Mouse (Mus musculus): ENCODE results near the gene Epb41l2. TPM values are rescaled to one million over a fixed set of nuclear protein-coding genes. Genes with fewer than 3 reads are reported as not detected.

Epb41l2 gene
- polyA plus RNA-seq (2016; fragmentation: Nextera tagmentation; extraction: Ambion mirVana) = 47.2 and 55.3 TPM in 2 replicates

- Histone ChIP-seq H3K4me2 (replicated peaks) (peak within 1 kb of the TSS; percentile 73), H3K4me3 (peak within 1 kb of the TSS; percentile 89), H3K9me3 (replicated peaks) (no peaks in the 10 kb centered on the region), H3K27me3 (no peaks in the 10 kb centered on the region), H3K36me3 (no peaks in the 10 kb centered on the region), H3K9ac (peak within 1 kb of the TSS; percentile 84), H3K27ac (peak within 1 kb of the TSS; percentile 75), H3K4me1 (peaks cover 3% of the 10 kb centered on the region)
- peak; percentile 95 for ATAC-seq (ENCODE audit: low FRiP score)
- under 1% methylated on average over 55 of the region's 55 CpGs for WGBS
Measured at GRCm38 (mm10) chr10:25359208-25359958, at the start of gene Epb41l2. Gene Epb41l2, plus strand, starts transcription at chr10:25359798.

- Histone ChIP-seq H3K27ac (no peak overlapping the region), H3K4me1 (peaks cover 3% of the 10 kb centered on the region; the same call in 1 of the 2 replicates), H3K9ac (no peak overlapping the region), H3K27me3 (no peaks in the 10 kb centered on the region), H3K4me3 (no peak overlapping the region), H3K36me3 (no peaks in the 10 kb centered on the region), H3K4me2 (replicated peaks) (no peak overlapping the region), H3K9me3 (replicated peaks) (no peaks in the 10 kb centered on the region)
- no peak for ATAC-seq (ENCODE audit: low FRiP score)
- WGBS = 85% methylated on average over 5 of the region's 5 CpGs
Measured at GRCm38 (mm10) chr10:25309996-25310395, 49.6 kb upstream of the Epb41l2 start.

- no peak for ATAC-seq (ENCODE audit: low FRiP score)
- no peak overlapping the region for H3K4me3 ChIP-seq
- no peak overlapping the region for H3K27ac ChIP-seq
- peaks cover 3% of the 10 kb centered on the region; the same call in 1 of the 2 replicates for H3K4me1 ChIP-seq
- no peak overlapping the region for H3K4me2 ChIP-seq (replicated peaks)
- WGBS = 79% methylated on average over 4 of the region's 4 CpGs
- H3K36me3 ChIP-seq = no peaks in the 10 kb centered on the region
- no peaks in the 10 kb centered on the region for H3K9me3 ChIP-seq (replicated peaks)
- no peaks in the 10 kb centered on the region for H3K27me3 ChIP-seq
- no peak overlapping the region for H3K9ac ChIP-seq
Measured at GRCm38 (mm10) chr10:25310736-25311135, 48.9 kb upstream of the Epb41l2 start.

- no peak overlapping the region for H3K4me2 ChIP-seq (replicated peaks)
- peak; percentile 69; the same call in 1 of the 2 replicates for ATAC-seq (ENCODE audit: low FRiP score)
- H3K4me1 ChIP-seq = peaks cover 3% of the 10 kb centered on the region; the same call in 1 of the 2 replicates
- no peak overlapping the region for H3K27ac ChIP-seq
- H3K27me3 ChIP-seq = no peaks in the 10 kb centered on the region
- no peaks in the 10 kb centered on the region for H3K9me3 ChIP-seq (replicated peaks)
- H3K4me3 ChIP-seq = no peak overlapping the region
- 46% methylated on average over 9 of the region's 9 CpGs for WGBS
- H3K9ac ChIP-seq = no peak overlapping the region
- no peaks in the 10 kb centered on the region for H3K36me3 ChIP-seq
Measured at GRCm38 (mm10) chr10:25311554-25312212, 47.9 kb upstream of the Epb41l2 start.

- 0 out of 2 replicates have a peak overlapping the region, but pooled peaks have one; percentile 13 for H3K4me2 ChIP-seq (replicated peaks)
- ATAC-seq (ENCODE audit: low FRiP score) = no peak
- 20% methylated on average over 17 of the region's 17 CpGs for WGBS
Measured at GRCm38 (mm10) chr10:25313856-25314584, 45.6 kb upstream of the Epb41l2 start.

GRCm38 (mm10) chr10:25317665-25318064, 41.9 kb upstream of the Epb41l2 start:
- Histone ChIP-seq H3K4me1 (no peaks in the 10 kb centered on the region), H3K4me3 (no peak overlapping the region), H3K36me3 (no peaks in the 10 kb centered on the region), H3K27me3 (no peaks in the 10 kb centered on the region), H3K9ac (no peak overlapping the region), H3K27ac (no peak overlapping the region), H3K4me2 (replicated peaks) (no peak overlapping the region), H3K9me3 (replicated peaks) (no peaks in the 10 kb centered on the region)
- no peak for ATAC-seq (ENCODE audit: low FRiP score)

More at GRCm38 (mm10) chr10:25313856-25314584, 45.6 kb upstream of the Epb41l2 start:
- no peak overlapping the region for H3K4me3 ChIP-seq
- no peak overlapping the region for H3K27ac ChIP-seq
- H3K36me3 ChIP-seq = no peaks in the 10 kb centered on the region
- H3K9ac ChIP-seq = no peak overlapping the region
- H3K9me3 ChIP-seq (replicated peaks) = no peaks in the 10 kb centered on the region
- no peaks in the 10 kb centered on the region for H3K27me3 ChIP-seq
- peaks cover 3% of the 10 kb centered on the region; the same call in 1 of the 2 replicates for H3K4me1 ChIP-seq

- H3K4me2 ChIP-seq (replicated peaks) = no peak overlapping the region
- no peak overlapping the region for H3K9ac ChIP-seq
- H3K9me3 ChIP-seq (replicated peaks) = no peaks in the 10 kb centered on the region
- H3K4me1 ChIP-seq = no peaks in the 10 kb centered on the region
- no peak overlapping the region for H3K27ac ChIP-seq
- H3K36me3 ChIP-seq = no peaks in the 10 kb centered on the region
- no peaks in the 10 kb centered on the region for H3K27me3 ChIP-seq
- H3K4me3 ChIP-seq = no peak overlapping the region
- ATAC-seq (ENCODE audit: low FRiP score) = no peak
- 81% methylated on average over 5 of the region's 5 CpGs for WGBS
Measured at GRCm38 (mm10) chr10:25318405-25318804, 41.2 kb upstream of the Epb41l2 start.

- Histone ChIP-seq H3K27ac (no peak overlapping the region), H3K9me3 (replicated peaks) (no peaks in the 10 kb centered on the region), H3K36me3 (no peaks in the 10 kb centered on the region), H3K4me1 (no peaks in the 10 kb centered on the region), H3K4me3 (no peak overlapping the region), H3K4me2 (replicated peaks) (no peak overlapping the region), H3K9ac (no peak overlapping the region), H3K27me3 (no peaks in the 10 kb centered on the region)
- ATAC-seq (ENCODE audit: low FRiP score) = no peak
Measured at GRCm38 (mm10) chr10:25319531-25319930, 40.1 kb upstream of the Epb41l2 start.

- H3K27ac ChIP-seq = no peak overlapping the region
- 85% methylated on average over 4 of the region's 4 CpGs for WGBS
Measured at GRCm38 (mm10) chr10:25321198-25321597, 38.4 kb upstream of the Epb41l2 start.

GRCm38 (mm10) chr10:25325690-25326089, 33.9 kb upstream of the Epb41l2 start:
- Histone ChIP-seq H3K4me1 (no peaks in the 10 kb centered on the region), H3K27me3 (no peaks in the 10 kb centered on the region), H3K4me3 (no peak overlapping the region), H3K9me3 (replicated peaks) (no peaks in the 10 kb centered on the region), H3K9ac (no peak overlapping the region), H3K4me2 (replicated peaks) (no peak overlapping the region), H3K36me3 (no peaks in the 10 kb centered on the region), H3K27ac (no peak overlapping the region)
- WGBS = 77% methylated on average over 4 of the region's 4 CpGs
- no peak for ATAC-seq (ENCODE audit: low FRiP score)

More at GRCm38 (mm10) chr10:25321198-25321597, 38.4 kb upstream of the Epb41l2 start:
- Histone ChIP-seq H3K9me3 (replicated peaks) (no peaks in the 10 kb centered on the region), H3K27me3 (no peaks in the 10 kb centered on the region), H3K4me3 (no peak overlapping the region), H3K36me3 (no peaks in the 10 kb centered on the region), H3K9ac (no peak overlapping the region), H3K4me1 (no peaks in the 10 kb centered on the region), H3K4me2 (replicated peaks) (no peak overlapping the region)
- ATAC-seq (ENCODE audit: low FRiP score) = no peak

- no peaks in the 10 kb centered on the region for H3K9me3 ChIP-seq (replicated peaks)
- H3K27me3 ChIP-seq = no peaks in the 10 kb centered on the region
- no peak overlapping the region for H3K4me3 ChIP-seq
- H3K9ac ChIP-seq = no peak overlapping the region
- no peak for ATAC-seq (ENCODE audit: low FRiP score)
- H3K36me3 ChIP-seq = no peaks in the 10 kb centered on the region
- no peak overlapping the region for H3K4me2 ChIP-seq (replicated peaks)
- H3K4me1 ChIP-seq = no peaks in the 10 kb centered on the region
- H3K27ac ChIP-seq = no peak overlapping the region
- WGBS = 79% methylated on average over 6 of the region's 6 CpGs
Measured at GRCm38 (mm10) chr10:25327511-25327910, 32.1 kb upstream of the Epb41l2 start.

- no peaks in the 10 kb centered on the region for H3K36me3 ChIP-seq
- no peaks in the 10 kb centered on the region for H3K9me3 ChIP-seq (replicated peaks)
- H3K4me3 ChIP-seq = no peak overlapping the region
- H3K27me3 ChIP-seq = no peaks in the 10 kb centered on the region
- no peak overlapping the region for H3K9ac ChIP-seq
- no peak for ATAC-seq (ENCODE audit: low FRiP score)
- no peak overlapping the region for H3K4me2 ChIP-seq (replicated peaks)
- H3K27ac ChIP-seq = no peak overlapping the region
- 87% methylated on average over 7 of the region's 7 CpGs for WGBS
- no peaks in the 10 kb centered on the region for H3K4me1 ChIP-seq
Measured at GRCm38 (mm10) chr10:25330094-25330493, 29.5 kb upstream of the Epb41l2 start.

Measured in hindbrain, embryonic 12.5 days (tissue).